Mouse (Mus musculus): Measurements from ENCODE around the gene Plvap. TPM values are rescaled to one million over a fixed set of nuclear protein-coding genes. Genes with fewer than 3 reads are reported as not detected.

Plvap gene
- total RNA-seq, 2 experiments from 2014 or later, result 6.2 to 7.3 TPM

DNA sequence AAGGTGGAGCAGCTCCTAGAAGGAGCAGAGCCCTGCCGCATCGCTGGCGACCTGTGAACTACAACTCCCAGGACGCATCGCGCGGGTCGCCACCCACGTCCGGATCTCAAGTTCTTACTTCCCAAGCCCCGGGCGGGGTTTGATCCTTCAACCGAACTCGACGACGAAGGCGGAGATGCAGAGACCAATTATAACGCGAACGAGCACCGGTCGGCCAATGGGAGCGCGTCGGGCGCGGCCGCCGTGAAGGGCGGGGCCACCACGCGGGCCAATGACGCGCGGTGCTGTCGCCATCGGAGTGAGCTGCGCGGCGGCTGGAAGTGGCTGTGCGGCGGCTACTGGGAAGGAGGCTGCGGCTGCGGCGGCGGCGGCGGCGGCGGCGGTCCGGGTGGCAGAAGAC, 42.6 kb downstream of the Plvap start, which contains the start of gene Dda1:
TSS of gene Dda1 (plus strand) at position 284 of the 400 bp plus-strand sequence.
- intact Hi-C loops (cut with DNase I), result no loop called here
- DNase-seq, result peak; percentile 99

DNA sequence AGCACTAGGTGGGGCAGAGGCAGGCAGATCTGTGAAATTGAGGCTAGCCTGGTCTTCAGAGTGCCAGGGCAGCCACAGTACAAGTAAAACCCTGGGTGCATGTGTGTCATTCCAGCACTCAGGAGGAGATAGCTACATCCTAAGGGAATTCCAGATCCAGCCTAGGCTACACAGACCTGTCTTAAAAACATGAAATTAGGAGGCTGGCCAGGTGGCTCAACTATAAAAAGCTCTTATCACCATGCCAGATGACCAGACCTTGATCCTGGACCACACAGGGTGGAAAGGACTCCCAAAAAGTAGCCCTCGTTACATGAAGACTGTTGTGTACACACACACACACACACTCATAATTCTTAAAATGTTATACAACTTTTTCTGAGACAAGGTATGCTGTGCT, 43.6 kb downstream of the Plvap start:
- DNase-seq, result no peak
- intact Hi-C loops (cut with DNase I), result no loop called here

DNA sequence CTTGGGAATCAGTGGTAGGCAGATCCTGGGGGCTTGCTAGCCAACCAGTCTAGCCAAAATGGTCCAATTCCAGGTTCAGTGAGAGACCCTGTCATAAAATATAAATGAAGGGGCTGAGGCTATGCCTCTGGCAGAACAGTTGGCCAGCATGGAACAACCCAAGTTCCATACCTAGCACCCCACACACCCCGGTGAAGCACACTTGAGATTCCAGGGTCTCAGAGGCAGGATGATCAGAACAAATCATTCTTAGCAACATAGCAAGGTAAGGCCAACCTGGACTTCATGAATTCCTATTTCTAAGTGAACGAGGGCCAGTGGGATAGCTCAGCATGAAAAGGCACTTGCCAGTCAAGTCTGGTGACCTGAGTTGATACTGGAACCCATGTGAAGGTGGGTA, 44.4 kb downstream of the Plvap start:
- no peak for DNase-seq
- intact Hi-C loops (cut with DNase I), result no loop called here

DNA sequence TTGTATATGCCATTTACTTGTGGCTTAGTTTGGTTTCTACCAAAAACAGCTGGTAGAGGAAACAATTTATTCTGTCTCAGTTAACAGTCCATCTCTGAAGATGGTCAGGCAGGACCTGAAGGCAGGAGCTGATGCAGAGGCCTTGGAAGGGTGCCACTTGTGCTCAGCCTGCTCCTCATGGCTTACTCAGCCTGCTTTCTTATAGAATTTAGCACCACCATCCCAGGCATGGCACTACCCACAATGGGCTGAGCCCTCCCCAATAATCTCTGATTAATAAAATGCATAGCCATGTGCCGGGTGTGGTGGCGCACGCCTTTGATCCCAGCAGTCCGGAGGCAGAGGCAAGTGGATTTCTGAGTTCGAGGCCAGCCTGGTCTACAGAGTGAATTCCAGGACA, 45.4 kb downstream of the Plvap start:
- no peak for DNase-seq
- intact Hi-C loops (cut with DNase I), result no loop called here

DNA sequence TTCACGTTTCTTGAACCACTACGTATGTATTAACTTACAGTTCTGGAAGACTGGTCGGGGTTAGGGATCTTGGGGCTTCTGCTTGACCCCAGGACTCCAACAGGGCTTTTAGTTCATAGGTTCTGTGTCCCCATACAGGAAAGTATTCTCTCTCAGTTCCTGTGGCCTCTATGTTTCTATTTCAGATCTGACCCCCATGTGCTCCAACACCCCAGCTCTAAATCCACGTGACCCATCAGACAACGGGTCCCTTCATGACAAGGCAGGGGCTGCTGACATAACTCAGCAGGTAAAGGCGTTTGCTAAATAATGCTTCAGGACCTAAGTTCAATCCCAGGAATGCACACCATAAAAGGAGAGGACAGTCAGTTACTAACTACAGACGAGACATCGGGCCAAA, 45.8 kb downstream of the Plvap start:
- DNase-seq, result no peak
- intact Hi-C loops (cut with DNase I), result no loop called here

DNA sequence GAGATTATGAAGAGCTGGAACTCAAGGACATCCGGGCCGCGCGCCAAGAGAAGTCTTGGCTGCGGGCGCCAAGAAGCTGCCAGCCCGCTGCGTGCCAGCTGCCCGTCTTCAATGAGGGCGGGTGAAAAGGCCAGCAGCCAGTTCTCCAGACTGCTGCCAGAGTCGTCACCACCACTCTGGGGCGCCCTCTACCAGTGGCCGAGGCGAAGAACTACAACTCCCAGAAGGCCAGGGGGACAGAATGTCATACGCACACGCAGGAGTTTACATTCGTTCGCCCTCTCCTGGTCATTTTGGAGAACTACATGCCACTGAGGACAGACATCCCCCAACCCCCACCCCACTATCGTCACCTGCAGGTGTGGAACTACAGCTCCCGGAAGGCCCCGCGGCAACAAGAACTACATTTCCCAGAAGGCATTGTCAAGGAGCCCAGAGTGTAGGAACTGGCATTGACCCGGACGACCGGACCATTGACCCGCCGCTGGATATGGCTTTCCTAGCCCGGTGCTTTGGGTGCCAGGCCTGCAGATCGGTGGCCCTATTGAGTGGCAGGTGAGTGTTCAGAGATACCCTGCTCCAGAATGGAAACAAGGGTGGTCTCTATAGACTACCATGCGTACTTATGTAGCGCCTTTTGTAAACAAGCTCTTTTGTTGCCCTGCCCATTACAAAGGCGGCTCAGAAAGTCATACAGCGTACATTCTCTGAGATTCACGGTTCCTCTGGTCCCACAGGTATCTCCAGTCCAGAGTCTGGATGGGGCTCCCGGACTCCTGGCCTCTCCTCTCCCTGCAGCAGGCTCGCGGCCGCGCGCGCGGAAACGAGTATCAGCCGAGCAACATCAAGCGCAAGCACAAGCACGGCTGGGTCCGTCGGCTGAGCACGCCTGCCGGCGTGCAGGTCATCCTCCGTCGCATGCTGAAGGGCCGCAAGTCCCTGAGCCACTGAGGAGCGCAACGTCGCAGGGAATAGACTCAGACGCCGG, 46.7 kb downstream of the Plvap start, which contains the start of gene Mrpl34:
TSS of gene Mrpl34 (plus strand) at position 447 of the 988 bp plus-strand sequence.
- intact Hi-C loops (cut with DNase I), result no loop called here
- DNase-seq, result peak; percentile 99

DNA sequence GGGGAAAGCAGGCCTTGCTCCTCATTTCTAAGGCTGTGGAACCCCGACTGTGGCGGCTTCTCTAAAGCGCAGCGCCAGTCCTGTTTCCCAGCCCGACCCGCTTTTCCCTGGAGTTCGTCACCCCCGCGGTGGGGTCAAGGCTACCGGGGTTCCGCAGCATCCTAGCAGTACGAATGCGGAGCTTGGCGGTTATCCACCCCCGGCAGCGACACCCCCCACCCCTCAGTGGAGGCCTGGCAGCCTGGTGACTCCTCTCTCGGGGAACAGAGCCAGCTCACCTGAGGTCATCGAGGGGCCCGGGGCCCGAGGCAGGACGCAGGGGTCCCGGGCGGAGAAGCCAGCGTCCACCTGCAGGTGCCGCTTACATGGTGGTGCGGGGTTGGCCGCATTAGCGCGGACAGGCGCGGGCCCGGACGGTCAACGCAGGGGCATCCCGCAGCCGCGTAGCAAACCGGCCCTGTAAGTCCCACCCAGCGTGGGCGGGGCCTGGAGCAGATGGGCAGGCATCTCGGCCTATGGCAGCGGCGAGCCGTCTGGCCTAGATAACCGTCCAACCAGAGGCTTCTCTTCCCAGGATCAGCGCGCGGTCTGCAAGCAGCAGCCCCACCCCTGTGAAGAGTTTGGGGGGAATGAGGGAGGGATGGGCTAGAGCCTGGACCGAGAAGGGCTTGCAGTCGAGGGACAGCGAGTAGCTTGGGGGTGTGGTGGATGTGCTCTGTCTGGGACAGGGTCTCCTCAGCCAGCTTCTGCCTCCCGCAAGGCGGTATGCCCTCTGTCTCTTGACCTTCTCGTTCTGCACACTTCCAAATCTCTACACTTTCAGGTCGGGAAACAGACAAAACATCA, 48.1 kb downstream of the Plvap start, which contains the start of gene Abhd8:
TSS of gene Abhd8 (minus strand) at position 468 of the 846 bp plus-strand sequence.
- intact Hi-C loops (cut with DNase I), result no loop called here
- peak; percentile 98 for DNase-seq

DNA sequence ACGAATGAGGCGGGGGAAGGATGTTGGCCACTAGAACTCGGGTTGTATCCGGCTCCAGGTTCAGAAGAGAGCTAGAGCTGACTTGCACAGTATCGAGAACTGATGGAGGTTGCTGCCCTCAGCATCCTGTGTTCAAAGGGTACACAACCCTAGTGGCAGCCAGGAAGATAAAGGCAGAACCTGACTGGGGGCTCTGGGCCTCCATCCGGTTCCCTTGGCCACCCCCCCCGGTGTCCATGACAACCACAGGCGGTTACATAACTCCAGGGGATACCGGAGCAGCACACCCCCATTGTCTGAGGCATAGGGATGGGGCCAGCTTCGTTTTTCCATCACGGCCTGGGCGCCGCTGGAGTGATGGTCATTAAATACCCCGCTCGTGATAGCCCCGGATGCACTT, 48.8 kb downstream of the Plvap start:
- intact Hi-C loops (cut with DNase I), result no loop called here

DNA sequence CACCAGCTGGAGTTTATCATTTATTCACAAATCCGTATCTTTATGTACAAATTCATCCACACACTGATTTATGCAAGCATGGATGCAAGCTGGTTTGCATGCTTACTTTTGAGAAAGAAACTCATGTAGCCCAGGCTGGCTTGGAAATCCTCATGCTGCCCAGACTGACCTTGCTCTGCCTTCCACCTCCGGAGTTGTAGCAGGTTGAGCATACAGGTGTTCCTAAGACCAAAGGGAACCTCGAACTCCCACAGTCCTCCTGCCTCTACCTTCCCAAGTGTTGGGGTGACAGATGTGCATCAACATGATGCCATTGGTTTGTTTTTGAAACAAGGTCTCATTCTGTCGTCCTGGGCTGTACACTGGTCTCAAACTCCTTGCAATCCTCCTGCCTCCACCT, 49.4 kb downstream of the Plvap start:
- intact Hi-C loops (cut with DNase I), result no loop called here
- DNase-seq, result no peak

More for the DNA sequence above, 48.8 kb downstream of the Plvap start:
- DNase-seq, result no peak

DNA sequence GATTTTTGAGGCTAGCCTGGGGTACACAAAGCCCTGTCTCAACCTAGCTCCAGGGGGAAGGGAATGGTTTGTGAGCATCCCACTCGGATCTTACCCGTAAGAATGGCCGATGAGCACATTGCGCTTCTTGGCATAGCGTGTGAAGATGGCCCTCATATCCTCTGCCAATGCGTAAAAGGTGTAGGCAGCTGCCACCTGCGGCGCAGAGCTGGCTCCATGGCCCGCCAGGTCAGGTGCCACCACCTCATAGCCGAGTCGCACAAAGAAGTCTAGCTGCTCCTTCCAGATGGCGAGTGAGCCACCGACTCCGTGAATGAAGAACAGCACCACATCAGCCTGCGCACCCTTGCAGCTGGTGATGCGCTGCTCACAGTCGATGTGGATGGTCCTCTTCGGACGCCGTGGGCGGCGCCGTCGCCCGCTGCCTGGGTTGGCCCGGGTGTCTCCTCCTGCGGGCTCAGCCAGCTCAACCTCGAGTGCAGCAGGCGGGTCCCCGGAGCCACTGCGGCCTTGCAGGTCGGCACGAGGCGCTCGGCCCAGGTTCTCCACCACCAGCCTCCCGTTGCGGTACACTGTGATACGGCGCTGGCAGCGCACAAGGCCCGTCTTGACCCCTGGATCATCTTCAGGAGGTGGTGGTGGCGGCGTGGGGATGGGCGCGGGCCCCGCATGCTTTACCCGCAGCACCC, 50.3 kb downstream of the Plvap start:
- no peak for DNase-seq
- intact Hi-C loops (cut with DNase I), result no loop called here

DNA sequence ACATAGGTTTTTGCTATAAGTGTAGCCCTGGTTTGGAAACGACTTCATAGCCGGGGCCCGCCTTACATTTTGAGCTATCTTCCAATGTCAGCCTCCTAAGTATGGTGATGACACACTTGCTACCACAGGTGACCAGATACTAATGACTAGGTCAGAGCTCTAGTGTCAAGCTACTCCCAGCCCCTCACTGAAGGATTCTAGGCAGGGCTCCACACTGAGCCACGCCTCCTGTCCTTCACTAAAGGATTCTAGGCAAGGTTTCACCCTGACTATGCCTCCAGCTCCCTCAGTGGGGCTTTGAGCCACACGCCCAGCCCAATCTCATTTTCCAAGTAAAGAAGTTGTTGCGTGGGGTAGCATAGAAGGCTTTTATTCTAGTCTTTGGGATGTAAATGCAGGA, 50.8 kb downstream of the Plvap start:
- no peak for DNase-seq
- intact Hi-C loops (cut with DNase I), result no loop called here

DNA sequence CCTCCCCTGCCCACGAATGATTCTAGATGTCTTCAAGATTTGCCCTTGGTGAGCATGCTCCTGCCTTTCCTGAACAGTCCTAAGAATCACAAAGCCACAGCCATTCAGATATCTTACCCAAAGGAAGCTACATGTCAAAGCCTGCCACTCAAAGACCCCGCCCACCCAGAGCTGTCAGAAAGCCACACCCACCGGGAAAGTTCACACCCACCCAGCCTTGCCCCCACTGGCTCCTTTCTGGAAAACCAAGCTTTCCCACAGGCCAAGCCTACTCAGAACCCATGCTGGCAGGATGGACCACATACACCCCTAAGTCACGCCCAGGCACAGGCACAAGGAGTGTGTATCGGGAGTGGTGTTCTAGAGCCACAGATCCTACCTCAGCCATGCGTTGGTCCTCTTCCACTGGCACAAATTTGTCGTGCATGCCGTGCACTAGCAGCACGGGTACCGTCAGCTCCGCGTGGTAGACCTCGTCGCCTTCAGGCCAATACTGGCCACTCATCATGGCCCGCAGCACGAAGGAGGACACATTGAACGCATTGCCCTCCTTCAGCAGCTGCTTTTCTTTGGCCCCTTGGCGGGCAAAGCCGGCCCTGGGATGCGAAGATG, 53.8 kb downstream of the Plvap start:
- DNase-seq, result no peak
- intact Hi-C loops (cut with DNase I), result no loop called here

DNA sequence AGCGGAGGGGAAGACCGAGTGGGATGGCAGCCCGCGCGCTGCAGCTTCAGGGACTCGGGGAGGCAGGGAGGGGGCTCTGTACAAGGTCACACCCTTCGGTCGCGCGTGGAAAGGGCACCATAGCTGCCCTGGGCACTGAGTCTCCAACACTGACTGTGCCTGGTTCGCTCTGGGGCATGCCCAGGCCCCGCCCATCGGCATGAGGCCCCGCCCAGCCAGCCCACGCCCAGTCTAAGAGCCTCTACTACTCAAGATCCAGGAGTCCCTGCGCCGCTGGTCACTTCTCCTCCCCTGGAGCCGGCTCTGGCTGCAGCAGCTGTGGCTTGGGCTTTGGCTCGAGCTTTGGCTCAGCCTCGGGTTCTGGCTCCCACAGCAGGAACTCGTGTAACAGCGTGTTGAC, 54.6 kb downstream of the Plvap start:
- intact Hi-C loops (cut with DNase I), result no loop called here
- no peak for DNase-seq

DNA sequence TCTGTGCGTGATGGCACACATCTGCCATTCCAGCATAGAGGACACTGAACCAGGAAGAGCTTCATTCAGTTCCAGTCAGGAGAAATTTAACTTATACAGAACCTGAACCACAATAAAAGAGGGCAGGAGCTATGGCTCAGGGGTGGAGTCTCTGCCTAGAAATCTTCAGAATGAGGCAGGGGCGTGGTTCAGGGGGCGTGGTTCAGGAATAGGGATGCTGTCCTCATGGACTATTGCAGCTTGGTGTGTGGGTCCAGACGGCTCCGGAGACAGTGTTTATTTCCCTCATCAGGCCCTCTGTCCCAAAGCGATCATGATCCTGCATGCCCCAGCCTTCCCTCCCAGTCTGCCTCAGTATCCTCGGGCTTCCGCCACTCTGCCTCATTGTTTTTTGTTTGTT, 56.9 kb downstream of the Plvap start:
- DNase-seq, result no peak

DNA sequence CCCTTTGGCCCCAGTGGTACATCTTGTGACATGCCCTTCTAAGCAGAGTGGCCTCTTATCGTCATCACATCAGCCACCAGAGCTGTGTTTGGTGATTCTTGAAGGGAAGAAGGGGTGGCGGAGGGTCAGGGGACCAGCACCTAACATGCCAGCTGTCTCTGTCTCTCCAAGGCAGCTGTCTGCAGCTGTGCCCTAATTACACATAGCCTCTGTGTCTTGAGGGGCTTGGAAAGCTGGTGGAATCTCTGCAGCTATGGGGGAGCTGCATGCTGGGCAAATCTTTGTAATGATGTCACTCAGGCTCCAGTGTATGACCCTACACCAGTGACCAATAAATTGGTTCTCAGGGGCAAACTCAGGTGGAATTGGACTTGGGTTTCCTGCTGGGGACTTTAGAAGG, 58.9 kb downstream of the Plvap start:
- DNase-seq, result no peak

More for the DNA sequence above, 56.9 kb downstream of the Plvap start:
- intact Hi-C loops (cut with DNase I), result no loop called here

DNA sequence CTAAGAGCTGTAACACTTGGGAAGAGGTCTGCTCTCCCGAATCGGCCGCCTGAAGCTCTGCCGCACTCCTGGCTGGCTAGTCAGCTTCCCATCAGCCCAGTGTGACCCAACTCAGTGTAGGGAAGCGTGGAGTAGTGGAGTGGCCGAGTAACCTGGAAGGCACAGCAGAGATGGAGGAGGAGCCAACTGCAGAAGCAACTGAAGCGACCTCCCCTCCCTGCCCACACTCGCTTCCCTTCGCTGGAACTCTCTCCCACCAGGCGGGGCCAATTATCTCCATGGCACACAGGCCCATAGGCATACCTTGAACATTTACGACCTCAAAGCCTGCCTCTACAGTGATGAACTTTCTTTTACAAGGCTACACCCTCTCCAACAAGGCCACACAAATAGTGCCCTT, 59.8 kb downstream of the Plvap start:
- no peak for DNase-seq
- intact Hi-C loops (cut with DNase I), result no loop called here

More for the DNA sequence above, 58.9 kb downstream of the Plvap start:
- intact Hi-C loops (cut with DNase I), result no loop called here

DNA sequence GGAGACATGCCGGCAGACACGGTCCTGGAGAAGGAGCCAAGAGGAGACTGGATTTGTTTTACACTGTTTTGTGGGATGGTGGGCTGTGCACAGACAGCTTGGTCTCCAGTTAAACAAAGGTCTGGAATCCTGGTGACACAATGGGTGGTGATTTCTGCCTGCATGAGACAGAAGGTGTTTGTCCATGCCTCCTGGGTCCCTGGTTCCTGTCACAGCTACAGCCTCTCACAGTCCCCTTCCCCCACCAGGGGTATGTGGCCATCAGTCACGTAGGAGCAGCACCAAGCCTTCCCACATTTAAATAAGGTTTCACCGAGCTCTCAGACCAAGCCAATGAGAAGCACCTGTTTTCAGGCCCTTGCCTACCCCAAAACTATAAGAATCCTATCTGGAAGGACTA, 60.2 kb downstream of the Plvap start:
- DNase-seq, result no peak

More for the DNA sequence above, 60.2 kb downstream of the Plvap start:
- intact Hi-C loops (cut with DNase I), result no loop called here
